Mouse (Mus musculus) heart, postnatal 0 days (tissue): Measurements from ENCODE around the gene Dppa2.

ENCODE experiments used
- CTCF ChIP-seq: IDR thresholded peaks from 2 replicates; pipeline ENCODE4 v1.5.1; 2016; ENCODE audit warnings: antibody characterized with exemption, control low read depth, low read depth
- EP300 ChIP-seq: IDR thresholded peaks from 2 replicates; pipeline ENCODE4 v1.6.1; 2016; ENCODE audit warnings: antibody characterized with exemption, low read depth

DNA sequence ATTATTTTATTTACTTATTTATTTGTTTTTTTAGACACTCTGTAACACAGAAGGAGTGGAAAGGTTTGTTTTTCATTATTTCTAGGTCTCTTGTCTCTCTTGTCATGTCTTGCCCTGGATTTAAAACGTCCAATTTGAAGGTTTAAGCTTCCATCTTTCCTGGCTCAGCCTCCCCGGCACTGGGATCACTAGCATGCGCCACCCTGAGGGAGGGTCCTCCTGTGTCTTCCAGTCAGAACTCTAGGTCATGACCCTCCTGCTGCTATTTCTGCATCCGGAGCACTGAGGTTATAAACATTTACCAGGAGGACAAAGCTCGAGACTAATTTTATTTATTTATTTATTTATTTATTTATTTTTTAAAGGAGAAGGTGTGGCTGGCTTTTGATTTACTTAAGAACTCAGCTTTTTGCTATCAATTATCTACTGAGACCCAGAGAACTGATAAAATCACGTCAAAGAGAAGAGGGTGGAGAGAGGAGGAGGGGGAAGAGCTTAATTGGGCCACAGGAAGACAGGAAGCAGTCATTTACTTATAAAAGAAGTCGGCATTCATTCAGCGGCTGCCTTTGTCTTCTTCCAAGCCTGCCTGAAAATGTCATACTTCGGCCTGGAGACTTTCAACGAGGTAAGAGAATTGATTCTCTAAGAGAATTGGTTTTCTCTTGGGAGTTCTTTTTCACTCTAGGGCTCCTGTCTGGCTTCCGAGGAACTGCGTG, 6.4 kb downstream of the Dppa2 start:
- no peak for TF ChIP-seq EP300
- no peak for TF ChIP-seq CTCF
